ENCODE assay signal across 8 mouse cellular contexts in genomic region chr9:13536419-13537261, GRCm38 (mm10).
DNase-seq lines count a peak whose midpoint lies in the region; ATAC-seq lines count a peak whose summit lies in the region.

No protein-coding gene starts in this region.

- H3K9me3 ChIP-seq in embryonic facial prominence, embryonic 15.5 days (replicated peaks): 0 out of 2 replicates have a peak, but pooled peaks cover 7% of the 10 kb centered on the region
- H3K9me3 ChIP-seq in kidney, embryonic 16.5 days (ENCODE audit: low read length): peaks cover 9% of the 10 kb centered on the region

- peaks cover 23% of the 10 kb centered on the region for H3K4me1 ChIP-seq in embryonic facial prominence, embryonic 15.5 days
- H3K4me1 ChIP-seq in kidney, embryonic 16.5 days (ENCODE audit: insufficient read depth, low read length): peaks cover 38% of the 10 kb centered on the region

- DNase-seq in heart, adult 11 months: peak; percentile 97
- DNase-seq in heart, postnatal 25 days (ENCODE audit: low spot score): no peak
- peak; percentile 67 for DNase-seq in thymus, postnatal 4 days
- DNase-seq in frontal cortex, postnatal 36 days (ENCODE audit: low spot score in 2 of 2): no peak
- no peak for DNase-seq in urinary bladder, adult 18-20 months (ENCODE audit: low spot score in 2 of 2)

- no peak overlapping the region for H3K4me3 ChIP-seq in embryonic facial prominence, embryonic 15.5 days (replicated peaks)
- no peak overlapping the region for H3K4me3 ChIP-seq in kidney, embryonic 16.5 days (ENCODE audit: low read length)

- 0 out of 2 replicates have a peak, but pooled peaks cover 2% of the 10 kb centered on the region for H3K36me3 ChIP-seq in embryonic facial prominence, embryonic 15.5 days
- 0 out of 2 replicates have a peak, but pooled peaks cover 2% of the 10 kb centered on the region for H3K36me3 ChIP-seq in kidney, embryonic 16.5 days (ENCODE audit: insufficient read depth, low read length)

- H3K27me3 ChIP-seq in embryonic facial prominence, embryonic 15.5 days: no peaks in the 10 kb centered on the region
- no peaks in the 10 kb centered on the region for H3K27me3 ChIP-seq in kidney, embryonic 16.5 days (ENCODE audit: insufficient read depth, low read length)

- no peak for ATAC-seq in embryonic facial prominence, embryonic 15.5 days (ENCODE audit: insufficient number of reproducible peaks, low FRiP score, low TSS enrichment, low read depth)
- ATAC-seq in kidney, embryonic 16.5 days (ENCODE audit: low FRiP score, low TSS enrichment): peak; percentile 29; the same call in 1 of the 2 replicates
- ATAC-seq in megakaryocyte, adult 5-6 weeks (ENCODE audit: poor library complexity, severe bottlenecking): peak; percentile 78

- H3K4me2 ChIP-seq in embryonic facial prominence, embryonic 15.5 days (replicated peaks): 0 out of 2 replicates have a peak overlapping the region, but pooled peaks have one; percentile 2
- H3K4me2 ChIP-seq in kidney, embryonic 16.5 days (replicated peaks; ENCODE audit: low read depth, low read length): peak overlapping the region; percentile 29; the same call in 1 of the 2 replicates

- no peak overlapping the region for H3K9ac ChIP-seq in embryonic facial prominence, embryonic 15.5 days
- H3K9ac ChIP-seq in kidney, embryonic 16.5 days (replicated peaks; ENCODE audit: low read length): no peak overlapping the region

- WGBS in embryonic facial prominence, embryonic 15.5 days: 25% methylated on average over 12 of the region's 12 CpGs
- 36% methylated on average over 12 of the region's 12 CpGs for WGBS in kidney, embryonic 16.5 days

- intact Hi-C loops in heart, postnatal 25 days (cut with DNase I): no loop called here

- peak overlapping the region; percentile 6; the same call in 1 of the 2 replicates for H3K27ac ChIP-seq in embryonic facial prominence, embryonic 15.5 days (replicated peaks)
- H3K27ac ChIP-seq in kidney, embryonic 16.5 days (ENCODE audit: low read length): peak overlapping the region; percentile 48

Comparison
In these comparisons a context has a peak if more than half of its experiments do, and no peak if none do; other contexts are left out.
1. DNase-seq: peak in heart, adult 11 months (single experiment) and thymus, postnatal 4 days (single experiment); none in heart, postnatal 25 days (single experiment), frontal cortex, postnatal 36 days (0 of 2) and urinary bladder, adult 18-20 months (0 of 2).